Mouse (Mus musculus) embryonic fibroblast, embryonic 13.5 days (primary cell): ENCODE results near the gene Ankrd54. TPM values are rescaled to one million over a fixed set of nuclear protein-coding genes. Genes with fewer than 3 reads are reported as not detected.

Experiments used
- H3K27ac ChIP-seq: 2 replicates; pipeline ENCODE4 v1.5.1; 2012; ENCODE audit warnings: low read length, control low read depth, inconsistent platforms; ENCODE audit not compliant: insufficient read depth
- H3K4me1 ChIP-seq: 2 replicates; pipeline ENCODE4 v1.6.1; 2011; ENCODE audit warnings: low read length; ENCODE audit not compliant: control insufficient read depth, insufficient read depth
- H3K4me3 ChIP-seq: 2 replicates; pipeline ENCODE4 v1.5.1; 2011; ENCODE audit warnings: mild to moderate bottlenecking, control low read depth, low read length; ENCODE audit not compliant: insufficient read depth
- CTCF ChIP-seq: IDR thresholded peaks from 2 replicates; pipeline ENCODE4 v1.5.1; 2011; ENCODE audit warnings: mild to moderate bottlenecking, control low read depth, low read length, moderate library complexity, borderline replicate concordance; ENCODE audit not compliant: insufficient read depth
- POLR2A ChIP-seq: IDR thresholded peaks from 2 replicates; pipeline ENCODE4 v1.6.1; 2011; ENCODE audit warnings: low read depth, mild to moderate bottlenecking, control low read depth, low read length, moderate library complexity
- polyA plus RNA-seq: library from polyadenylated mRNA; stranded (reverse); fragments of >200 nt; gene quantifications from 2 replicates; pipeline ENCODE4 v1.2.4, GENCODE M21; 2011; ENCODE audit warnings: low read depth; ENCODE audit not compliant: missing spikeins, insufficient read length

Ankrd54 gene
- polyA plus RNA-seq, 1 experiment: 13.8 TPM

DNA sequence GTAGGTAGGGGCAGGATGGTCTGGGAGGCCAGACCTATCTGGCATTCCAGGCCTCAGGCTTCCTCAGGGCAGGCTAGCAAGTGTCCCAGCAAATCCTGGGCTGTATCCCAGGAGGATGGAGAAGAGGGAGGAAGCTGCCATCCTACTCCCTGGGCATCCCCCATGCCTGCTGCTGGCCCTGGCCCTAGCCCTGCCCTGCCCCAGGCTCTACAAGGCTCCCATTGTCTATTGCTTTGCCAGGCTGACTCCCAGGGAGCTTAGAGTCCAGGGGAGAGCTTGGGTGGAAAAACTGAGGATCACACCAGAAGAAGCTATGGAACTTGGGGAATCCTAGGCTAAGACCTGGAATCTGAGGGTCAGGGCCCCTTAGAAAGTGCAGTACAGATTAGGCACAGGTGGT lies 38.8 kb upstream of the Ankrd54 start:
- Histone ChIP-seq H3K4me1 (peaks cover 7% of the 10 kb centered on the region), H3K27ac (no peak overlapping the region), H3K4me3 (no peak overlapping the region)
- TF ChIP-seq CTCF: no peak
- no peak for TF ChIP-seq POLR2A

DNA sequence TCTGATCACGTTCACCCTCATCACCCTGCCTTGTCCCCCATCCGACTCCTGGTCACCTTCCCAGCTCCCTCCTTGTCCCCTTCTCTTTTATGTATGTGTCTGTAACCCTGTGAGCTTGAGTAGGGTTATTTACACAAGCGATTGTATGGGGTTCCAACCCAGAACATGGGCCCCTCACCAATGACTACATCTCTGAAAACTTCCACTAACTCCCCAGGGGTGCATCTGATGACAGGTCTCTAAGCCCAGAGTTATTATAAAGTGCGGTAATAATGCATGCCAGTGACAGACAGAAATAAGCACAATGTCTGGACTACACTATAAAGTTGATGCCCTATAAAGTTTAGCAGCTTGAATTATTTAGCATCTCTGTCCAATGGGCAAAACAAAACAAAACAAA lies 37.7 kb upstream of the Ankrd54 start:
- no peak overlapping the region for H3K27ac ChIP-seq

DNA sequence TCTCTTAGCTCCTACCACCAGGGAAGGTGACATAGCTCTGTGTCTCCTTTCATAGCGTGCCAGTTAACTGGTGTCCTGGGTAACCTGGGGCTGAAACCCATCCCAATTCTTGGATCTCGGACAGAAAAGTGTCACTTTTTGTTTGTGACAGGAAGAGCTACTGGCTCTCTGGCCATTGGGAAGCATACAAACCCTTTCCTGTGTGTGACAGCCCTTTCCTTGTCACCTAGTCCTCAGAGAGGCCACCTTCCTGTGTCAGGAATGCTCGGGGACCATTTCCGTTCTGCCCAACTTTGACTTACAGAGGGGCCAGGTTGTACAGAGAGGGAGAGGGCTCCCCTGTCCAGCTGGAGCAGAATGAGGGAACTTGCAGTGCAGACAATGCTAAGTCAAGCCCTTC lies 36.8 kb upstream of the Ankrd54 start:
- peaks cover 7% of the 10 kb centered on the region for H3K4me1 ChIP-seq
- TF ChIP-seq CTCF: no peak
- TF ChIP-seq POLR2A: no peak
- no peak overlapping the region for H3K27ac ChIP-seq
- H3K4me3 ChIP-seq: no peak overlapping the region

More for the DNA sequence above, 37.7 kb upstream of the Ankrd54 start:
- Histone ChIP-seq H3K4me1 (peaks cover 7% of the 10 kb centered on the region), H3K4me3 (no peak overlapping the region)
- no peak for TF ChIP-seq CTCF
- no peak for TF ChIP-seq POLR2A

DNA sequence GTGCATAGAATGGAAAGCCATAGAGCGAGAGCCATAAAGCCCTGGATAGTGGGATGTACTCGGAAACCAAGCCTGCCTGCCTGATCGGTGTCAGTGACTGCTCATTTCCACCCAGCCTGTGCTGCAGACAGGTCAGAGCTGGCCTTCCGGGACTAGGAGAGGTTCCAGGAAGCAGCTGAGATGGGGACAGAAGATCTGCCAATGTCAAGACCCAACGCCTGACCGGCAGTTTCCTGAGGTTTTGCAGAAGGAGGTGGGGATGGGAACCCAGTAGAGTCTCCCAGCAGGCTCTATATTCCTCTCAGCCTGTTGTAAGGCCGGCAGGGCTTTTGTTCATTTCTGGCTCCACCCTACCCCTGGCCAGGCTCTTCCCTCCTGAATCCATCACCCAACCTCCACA lies 36.2 kb upstream of the Ankrd54 start:
- no peak overlapping the region for H3K27ac ChIP-seq
- no peak overlapping the region for H3K4me3 ChIP-seq
- peaks cover 7% of the 10 kb centered on the region for H3K4me1 ChIP-seq
- TF ChIP-seq CTCF (no peak), POLR2A (no peak)

DNA sequence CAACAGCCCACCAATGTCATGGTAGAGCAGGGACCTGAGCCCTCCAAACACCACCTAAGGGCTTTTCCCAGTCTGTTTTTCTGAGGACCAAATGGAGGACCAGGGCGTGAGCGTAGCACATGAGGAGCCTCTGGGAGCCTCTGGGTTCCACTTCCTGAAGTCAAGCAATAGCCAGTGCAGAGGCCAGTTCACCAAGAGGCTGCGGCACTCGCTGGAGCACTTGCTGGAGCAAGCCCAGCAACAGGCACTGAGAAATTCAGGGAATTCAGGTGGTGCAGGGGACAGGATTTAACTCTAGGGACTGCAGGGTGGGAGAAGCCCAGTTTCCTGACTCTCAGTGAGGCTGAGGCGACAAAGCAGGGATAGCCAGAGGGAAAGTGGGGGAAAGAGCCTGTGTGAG lies 35.5 kb upstream of the Ankrd54 start:
- H3K27ac ChIP-seq: no peak overlapping the region
- TF ChIP-seq POLR2A: no peak
- no peak for TF ChIP-seq CTCF

DNA sequence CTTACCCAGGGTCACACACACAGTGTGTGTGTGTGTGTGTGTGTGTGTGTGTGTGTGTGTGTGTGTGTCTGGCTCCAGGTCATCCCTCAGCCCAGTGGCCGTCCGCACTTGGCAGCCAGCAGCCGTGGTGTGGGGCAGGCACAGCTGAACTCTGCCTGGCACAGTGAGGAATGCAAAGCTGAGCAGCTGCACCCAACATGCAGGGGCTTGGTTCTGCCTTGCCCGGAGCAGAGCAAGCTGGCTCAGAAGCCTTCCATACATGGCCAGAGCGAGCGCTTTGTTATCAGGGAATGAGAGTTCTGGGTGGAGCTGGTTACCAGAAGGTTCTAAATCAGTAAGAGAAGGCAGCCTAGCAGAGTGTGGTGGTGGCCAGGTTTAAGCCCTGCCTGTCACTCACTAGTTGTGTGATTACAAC lies 34.9 kb upstream of the Ankrd54 start:
- H3K4me1 ChIP-seq: peaks cover 7% of the 10 kb centered on the region
- no peak; the same call in 1 of the 2 replicates for TF ChIP-seq POLR2A
- no peak for TF ChIP-seq CTCF
- H3K4me3 ChIP-seq: no peak overlapping the region
- H3K27ac ChIP-seq: peak overlapping the region; percentile 35; the same call in 1 of the 2 replicates

More for the DNA sequence above, 35.5 kb upstream of the Ankrd54 start:
- peaks cover 7% of the 10 kb centered on the region for H3K4me1 ChIP-seq
- no peak overlapping the region for H3K4me3 ChIP-seq

DNA sequence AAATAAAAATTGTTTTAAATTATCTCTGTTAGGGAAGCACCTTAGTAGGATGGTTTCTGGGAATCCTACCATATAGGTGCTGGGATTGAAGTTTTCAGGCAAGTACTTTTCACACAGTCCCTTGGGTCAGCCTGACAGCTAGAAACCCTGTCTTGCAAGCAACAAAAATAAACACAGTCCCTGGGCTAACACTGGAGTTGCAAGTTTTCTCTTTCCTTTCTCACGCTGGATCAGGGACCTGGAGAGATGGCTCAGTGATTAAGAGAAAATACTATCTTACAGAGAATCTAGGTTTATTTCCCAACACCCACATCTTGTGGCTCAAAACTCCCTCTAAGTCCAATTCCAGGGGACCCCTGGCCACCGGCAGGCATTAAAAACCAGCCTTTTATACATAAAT lies 34.4 kb upstream of the Ankrd54 start:
- H3K27ac ChIP-seq: peak overlapping the region; percentile 35; the same call in 1 of the 2 replicates
- no peak overlapping the region for H3K4me3 ChIP-seq
- peaks cover 7% of the 10 kb centered on the region for H3K4me1 ChIP-seq
- TF ChIP-seq CTCF (no peak), POLR2A (no peak)

DNA sequence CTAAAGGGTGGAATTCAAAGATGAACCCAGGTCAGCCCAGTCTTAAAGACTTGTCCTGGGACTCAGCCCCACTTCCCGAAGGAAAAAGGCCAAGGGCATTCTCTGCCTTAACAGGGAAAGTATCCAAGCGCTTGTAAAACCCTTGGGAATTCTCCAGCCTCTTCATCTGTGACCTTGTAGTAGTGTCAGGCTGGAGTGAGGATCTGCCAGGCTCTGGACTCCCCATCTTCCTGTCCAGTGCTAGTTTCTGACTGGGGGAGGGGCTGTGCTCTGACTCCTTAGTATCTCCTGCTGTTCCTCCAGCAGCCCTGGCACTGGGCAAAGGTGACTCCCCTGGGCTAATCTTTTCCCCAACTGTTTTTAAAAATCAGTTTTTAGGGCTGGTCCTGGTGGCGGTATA lies 33.9 kb upstream of the Ankrd54 start:
- TF ChIP-seq POLR2A: no peak
- TF ChIP-seq CTCF: no peak
- Histone ChIP-seq H3K4me3 (no peak overlapping the region), H3K4me1 (peaks cover 7% of the 10 kb centered on the region), H3K27ac (no peak overlapping the region)

DNA sequence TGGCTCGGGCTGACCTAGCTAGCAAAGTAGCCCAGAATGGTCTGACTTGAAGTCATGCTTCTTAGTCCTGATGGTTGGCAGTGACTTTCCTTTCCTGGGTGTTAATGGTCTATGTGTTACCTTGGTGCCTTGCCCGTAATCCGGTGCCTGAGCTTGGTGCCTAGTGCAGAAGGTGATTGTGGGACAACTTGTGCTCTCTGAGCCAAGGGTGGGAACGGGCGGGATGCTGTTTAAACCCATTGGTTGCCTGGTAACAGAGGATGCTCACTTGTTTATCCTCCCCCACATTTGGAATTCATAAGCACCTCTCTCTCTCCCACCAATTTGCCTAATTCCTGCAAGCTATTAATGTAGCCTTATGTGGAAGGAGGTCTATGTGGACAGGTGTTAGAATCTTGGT lies 32.8 kb upstream of the Ankrd54 start:
- peaks cover 7% of the 10 kb centered on the region for H3K4me1 ChIP-seq
- H3K4me3 ChIP-seq: no peak overlapping the region
- no peak for TF ChIP-seq CTCF
- no peak for TF ChIP-seq POLR2A
- H3K27ac ChIP-seq: no peak overlapping the region

DNA sequence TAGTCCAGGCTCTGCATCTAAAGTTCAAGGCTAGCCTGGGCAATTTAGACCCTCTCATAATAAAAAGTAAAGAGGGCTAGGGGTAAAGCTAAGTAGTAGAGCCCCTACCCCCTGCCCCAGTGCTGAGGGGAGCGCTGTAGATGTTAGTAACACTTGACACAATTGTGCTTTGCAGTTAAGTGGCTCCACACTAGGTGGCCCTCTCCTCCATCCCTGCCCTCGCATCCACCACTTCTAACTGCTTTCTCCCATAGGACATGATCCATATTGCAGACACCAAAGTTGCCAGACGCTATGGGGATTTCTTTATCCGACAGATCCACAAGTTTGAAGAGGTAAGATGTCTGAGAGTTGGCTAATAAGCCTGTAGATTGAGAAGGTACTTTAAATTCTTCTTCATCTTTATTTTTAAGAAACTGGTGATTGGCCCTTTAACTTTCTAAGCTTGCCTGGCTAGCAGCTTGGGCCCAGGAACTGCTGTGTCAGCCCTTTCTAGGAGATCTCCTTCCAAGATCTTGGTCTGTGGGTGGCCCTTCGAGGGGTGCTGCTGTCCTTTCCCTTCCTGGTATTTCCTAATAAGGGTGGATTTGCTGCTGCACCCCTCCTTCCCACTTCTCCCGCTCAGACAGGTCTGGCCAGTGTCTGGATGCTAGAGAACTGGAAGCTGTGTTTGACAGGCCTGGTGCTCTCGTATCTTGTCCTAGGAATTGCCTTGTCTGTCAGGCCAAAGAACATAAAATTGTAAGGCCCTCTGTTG lies 30.6 kb upstream of the Ankrd54 start:
- H3K27ac ChIP-seq: no peak overlapping the region
- no peak overlapping the region for H3K4me3 ChIP-seq
- TF ChIP-seq CTCF: peak; percentile 85; the same call in 1 of the 2 replicates
- TF ChIP-seq POLR2A: no peak
- H3K4me1 ChIP-seq: peaks cover 5% of the 10 kb centered on the region
